Mouse (Mus musculus): ENCODE measurements around the gene Rcsd1. TPM values are rescaled to one million over a fixed set of nuclear protein-coding genes. Genes with fewer than 3 reads are reported as not detected.

Rcsd1 gene
- polyA plus RNA-seq (2014; fragmentation: Illumina TruSeq; extraction: RNeasy Lipid Tissue Mini Kit (QIAGEN cat#74804); ENCODE audit: insufficient read depth, low read depth, low replicate concordance), result 42.6 TPM

GRCm38 (mm10) chr1:165709629-165710256 lies at the start of gene Rcsd1:
Rcsd1 (minus strand) TSS chr1:165709757.

DNA sequence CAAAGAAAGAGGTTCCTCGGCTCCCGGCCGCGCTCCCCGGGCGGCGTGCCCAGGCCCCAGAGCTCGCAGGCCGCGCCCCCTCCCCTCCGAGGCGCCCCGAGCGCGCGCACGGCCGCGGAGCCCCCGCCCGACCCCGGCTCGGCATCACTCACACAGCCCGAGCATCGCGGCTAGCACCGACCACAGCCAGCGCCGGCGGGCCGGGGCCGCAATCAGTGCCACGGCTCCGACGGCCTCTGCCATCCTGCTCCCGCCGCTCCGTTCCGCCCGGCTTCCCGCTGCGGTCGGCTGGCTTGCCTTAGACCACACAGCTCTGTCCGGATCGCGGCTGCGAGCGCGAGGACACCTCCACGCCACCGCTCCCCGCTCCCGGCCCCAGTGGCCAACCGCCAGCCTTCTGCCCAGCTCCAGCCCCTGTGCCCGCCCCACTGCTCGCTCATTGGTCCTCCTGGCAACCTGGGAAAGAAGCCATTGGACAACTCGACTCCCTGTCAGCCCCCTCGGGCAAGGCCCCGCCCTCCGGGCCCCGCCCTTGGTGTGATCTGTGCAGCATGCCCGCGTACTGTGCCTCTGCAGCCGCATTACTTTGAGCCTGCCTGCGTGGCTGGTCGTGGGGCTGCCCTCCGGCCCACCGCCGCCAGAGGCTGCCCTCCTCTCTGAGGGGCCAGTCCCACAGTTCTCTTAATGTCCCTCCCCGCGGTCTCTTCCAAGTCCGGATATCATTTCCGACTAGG lies 75.2 kb downstream of the Rcsd1 start, which contains the start of gene Mpzl1:
TSS of gene Mpzl1 (minus strand) at position 388 of the 734 bp plus-strand sequence.

Other genes starting within 250 kb of the Rcsd1 start
- gene Dcaf6, start 249.3 kb downstream of the Rcsd1 start, polyA plus RNA-seq (2014; fragmentation: Illumina TruSeq; extraction: RNeasy Lipid Tissue Mini Kit (QIAGEN cat#74804); ENCODE audit: insufficient read depth, low read depth, low replicate concordance), result 16.0 TPM
- 136 TPM for gene Mpc2, start 249.1 kb downstream of the Rcsd1 start, polyA plus RNA-seq (2014; fragmentation: Illumina TruSeq; extraction: RNeasy Lipid Tissue Mini Kit (QIAGEN cat#74804); ENCODE audit: insufficient read depth, low read depth, low replicate concordance)
- gene Adcy10, start 224.6 kb downstream of the Rcsd1 start, polyA plus RNA-seq (2014; fragmentation: Illumina TruSeq; extraction: RNeasy Lipid Tissue Mini Kit (QIAGEN cat#74804); ENCODE audit: insufficient read depth, low read depth, low replicate concordance), result not detected
- 24.1 TPM for gene Mpzl1, start 75.2 kb downstream of the Rcsd1 start, polyA plus RNA-seq (2014; fragmentation: Illumina TruSeq; extraction: RNeasy Lipid Tissue Mini Kit (QIAGEN cat#74804); ENCODE audit: insufficient read depth, low read depth, low replicate concordance)
- gene Creg1, start 54.0 kb upstream of the Rcsd1 start, polyA plus RNA-seq (2014; fragmentation: Illumina TruSeq; extraction: RNeasy Lipid Tissue Mini Kit (QIAGEN cat#74804); ENCODE audit: insufficient read depth, low read depth, low replicate concordance), result 126 TPM
- 7.5 TPM for gene Cd247, start 78.9 kb upstream of the Rcsd1 start, polyA plus RNA-seq (2014; fragmentation: Illumina TruSeq; extraction: RNeasy Lipid Tissue Mini Kit (QIAGEN cat#74804); ENCODE audit: insufficient read depth, low read depth, low replicate concordance)

Measured in lung, adult 10 weeks (tissue).